Mouse (Mus musculus): ENCODE results near the gene Nabp1. TPM values are rescaled to one million over a fixed set of nuclear protein-coding genes. Genes with fewer than 3 reads are reported as not detected.
"Not testable (repeated sequence)": the region's sequence is repeated elsewhere in the genome, so short reads cannot be mapped to it uniquely, and the experiment has no call there.

Nabp1 gene
- total RNA-seq, 2 experiments from 2014 or later = 17.6 to 20.0 TPM

GRCm38 (mm10) chr1:51493592-51494307 is 15.5 kb upstream of the Nabp1 start:
- DNase-seq (ENCODE audit: low spot score in 2 of 2) = no peak

DNA sequence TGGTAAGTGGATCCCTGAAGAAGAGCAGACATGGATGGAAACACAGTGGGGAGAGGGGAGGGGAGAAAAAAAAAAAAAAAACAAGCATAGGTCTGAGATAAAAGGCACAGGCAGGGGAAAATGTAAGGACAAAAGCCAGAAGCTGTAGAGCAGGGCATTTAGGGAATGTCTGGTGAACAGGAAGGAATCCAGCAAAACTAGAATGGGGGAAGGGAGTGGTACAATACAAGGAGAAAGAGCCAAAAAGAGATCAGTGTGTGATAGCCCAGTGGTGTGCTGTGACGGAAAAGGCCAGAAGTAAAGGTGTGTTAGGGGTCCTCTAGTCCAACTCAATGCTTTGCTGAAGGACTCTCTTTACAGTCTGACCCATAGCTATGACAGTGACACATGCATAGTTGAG is 8.1 kb upstream of the Nabp1 start:
- DNase-seq (ENCODE audit: low spot score in 2 of 2) = no peak

DNA sequence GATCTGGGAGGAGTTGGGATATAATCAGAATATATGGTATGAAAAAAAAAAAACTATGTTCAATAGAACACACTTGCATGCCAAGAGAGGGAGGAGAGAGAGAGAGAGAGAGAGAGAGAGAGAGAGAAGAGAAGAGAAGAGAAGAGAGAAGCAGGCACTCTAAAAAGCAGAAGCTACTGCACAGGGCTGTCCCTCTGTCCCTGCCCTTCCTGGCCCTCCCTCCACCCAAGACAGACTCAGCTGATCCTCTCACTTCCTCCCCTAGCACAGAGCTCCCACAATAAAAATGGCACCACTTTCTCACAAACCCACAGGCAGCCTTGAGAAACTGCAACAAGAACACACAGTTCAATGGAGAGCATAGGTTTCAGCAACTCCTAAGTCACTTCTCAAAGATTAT is 2.2 kb upstream of the Nabp1 start:
- no peak for DNase-seq (ENCODE audit: low spot score in 2 of 2)

DNA sequence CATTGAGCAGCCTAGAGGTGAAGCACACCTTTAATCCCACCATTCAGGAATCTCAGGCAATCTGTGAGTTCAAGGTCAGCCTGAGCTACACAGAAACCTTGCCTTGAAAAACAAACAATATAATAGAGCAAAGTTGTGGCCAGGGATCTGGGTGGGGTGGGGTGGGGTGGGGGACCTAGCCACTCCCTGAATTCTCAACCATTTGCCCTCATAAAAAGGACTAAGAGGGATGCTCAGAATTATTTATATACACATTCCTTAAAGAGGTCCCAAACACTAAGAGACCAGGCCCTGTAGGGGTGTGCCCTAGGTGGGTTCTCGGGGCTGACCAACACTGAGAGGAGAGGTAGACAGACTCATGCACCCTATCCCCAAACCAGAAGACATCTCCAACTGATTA is 1.5 kb upstream of the Nabp1 start:
- no peak for DNase-seq (ENCODE audit: low spot score in 2 of 2)

DNA sequence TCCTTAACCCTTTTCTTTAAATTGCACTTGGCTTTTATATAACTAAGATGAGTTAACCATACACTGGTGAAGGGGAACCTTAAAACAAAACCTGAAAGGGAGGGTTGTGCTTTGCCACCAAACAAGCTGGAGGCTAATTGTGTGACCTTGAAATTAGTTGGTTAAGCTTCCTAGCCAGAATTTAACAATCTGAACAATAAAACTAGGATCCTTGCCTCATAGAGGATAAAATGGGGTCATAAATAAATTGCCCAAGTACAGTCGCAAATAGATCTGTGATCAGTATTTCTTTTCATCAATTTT is 753 bp upstream of the Nabp1 start:
- DNase-seq (ENCODE audit: low spot score in 2 of 2) = no peak

DNA sequence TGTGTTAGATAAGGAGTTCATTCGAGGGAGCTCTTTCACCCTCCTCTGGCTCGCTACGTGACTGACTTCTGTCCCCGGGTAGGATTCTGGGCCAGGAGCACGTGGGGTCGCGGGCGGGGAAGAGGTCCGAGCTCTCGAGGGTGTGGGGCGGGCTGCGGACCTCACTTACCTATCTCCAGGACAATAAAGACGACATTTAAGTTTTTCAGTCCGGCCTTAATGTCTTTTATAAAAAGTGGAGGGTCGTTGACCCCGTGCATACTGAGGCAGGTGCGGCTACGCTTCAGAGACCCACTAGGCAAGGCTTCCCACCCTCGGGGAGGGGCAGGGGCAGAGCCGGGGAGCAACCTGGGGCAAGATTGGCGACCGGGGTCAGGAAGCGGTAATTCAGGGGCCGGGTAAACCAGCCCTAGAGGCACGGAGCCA is 556 bp downstream of the Nabp1 start:
- DNase-seq (ENCODE audit: low spot score in 2 of 2) = peak in 1 of 2 experiments; percentile 31

GRCm38 (mm10) chr1:51476405-51476804 is 1.8 kb downstream of the Nabp1 start:
- no peak for DNase-seq (ENCODE audit: low spot score in 2 of 2)

- DNase-seq (ENCODE audit: low spot score in 2 of 2) = no peak
Observed at GRCm38 (mm10) chr1:51468077-51468476, 10.1 kb downstream of the Nabp1 start.

DNA sequence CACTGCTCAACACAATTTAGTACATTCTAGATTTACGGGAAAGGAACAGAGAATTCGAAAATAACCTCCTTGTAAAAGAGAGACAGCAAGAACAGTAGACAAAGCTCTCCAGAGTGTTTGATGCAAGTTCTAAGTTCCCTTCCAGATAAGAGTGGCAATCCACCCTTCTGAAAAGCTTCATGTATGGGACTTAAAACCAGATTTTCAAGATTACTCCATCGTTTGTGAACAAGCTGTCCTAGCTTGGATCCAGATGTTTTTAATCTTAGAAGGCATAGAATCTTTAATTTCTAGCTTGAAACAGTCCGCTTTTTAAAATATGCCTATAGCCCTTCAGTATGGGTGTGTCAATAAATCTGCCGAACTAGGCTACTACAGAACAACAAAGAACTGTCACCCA is 11.0 kb downstream of the Nabp1 start:
- no peak for DNase-seq (ENCODE audit: low spot score in 2 of 2)

DNA sequence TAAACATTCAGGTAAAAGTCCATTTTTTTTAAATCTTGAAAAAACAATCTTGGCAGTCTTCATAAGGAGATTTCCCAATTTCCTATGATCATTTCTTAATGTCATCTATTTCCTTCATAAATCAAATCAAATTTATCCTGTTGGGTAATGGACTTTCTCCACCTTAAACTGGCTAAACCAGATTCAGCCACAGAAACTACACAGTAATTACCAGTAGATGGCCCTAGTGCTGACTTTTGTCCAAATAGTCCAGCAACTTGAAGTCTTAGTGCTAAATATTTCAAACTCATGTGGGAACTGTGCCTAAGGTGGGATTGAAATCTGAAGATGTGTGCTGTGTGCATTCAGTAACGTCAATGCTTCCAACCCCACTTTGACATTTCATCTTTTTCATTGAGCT is 11.8 kb downstream of the Nabp1 start:
- peak in 1 of 2 experiments; percentile 42 for DNase-seq (ENCODE audit: low spot score in 2 of 2)

GRCm38 (mm10) chr1:51465285-51465684 is 12.9 kb downstream of the Nabp1 start:
- no peak for DNase-seq (ENCODE audit: low spot score in 2 of 2)

DNA sequence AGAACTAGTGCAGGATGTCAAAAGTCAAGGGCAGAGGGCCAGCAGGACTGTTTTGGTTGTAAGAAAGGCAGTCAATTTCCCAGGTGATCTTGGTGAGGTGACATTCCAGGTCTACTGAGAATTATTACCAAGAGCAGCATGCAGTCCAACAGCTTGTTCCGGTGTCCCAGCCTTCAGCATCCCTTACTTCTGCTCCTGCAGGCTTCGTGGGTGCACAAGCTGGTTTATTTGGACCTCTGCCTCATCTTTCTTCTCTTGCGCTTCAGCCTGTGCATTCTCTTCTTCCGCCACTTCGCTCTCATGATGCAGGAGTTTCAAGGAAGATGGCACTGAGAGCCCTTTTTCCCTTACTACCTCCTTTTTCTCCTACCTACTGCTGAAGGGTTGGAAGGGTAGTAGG is 15.2 kb downstream of the Nabp1 start:
- peak in 1 of 2 experiments; percentile 44 for DNase-seq (ENCODE audit: low spot score in 2 of 2)

- DNase-seq (ENCODE audit: low spot score in 2 of 2) = peak in 1 of 2 experiments; percentile 9
Observed at GRCm38 (mm10) chr1:51458731-51459450, 19.3 kb downstream of the Nabp1 start.

- no peak for DNase-seq (ENCODE audit: low spot score in 2 of 2)
Observed at GRCm38 (mm10) chr1:51458089-51458488, 20.1 kb downstream of the Nabp1 start.

DNA sequence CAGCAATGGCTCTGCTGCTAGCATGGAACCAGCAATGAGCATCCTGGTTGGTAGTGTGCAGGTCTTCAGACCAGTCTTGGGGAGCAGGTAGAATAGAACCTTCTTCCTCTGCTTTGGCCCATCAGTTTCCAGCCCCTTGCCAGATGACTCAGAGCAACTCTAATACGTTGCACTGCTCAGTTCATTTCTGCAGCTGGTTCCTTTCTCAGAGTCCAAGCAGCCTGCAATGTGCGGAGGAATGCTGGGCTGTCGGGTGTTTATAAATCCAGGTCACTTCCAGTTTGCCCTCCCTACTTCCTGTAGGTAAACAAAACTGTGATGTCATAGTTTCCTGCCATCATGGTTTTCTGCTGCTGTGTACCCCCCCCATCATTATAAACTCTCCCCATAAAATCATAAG is 21.0 kb downstream of the Nabp1 start:
- no peak for DNase-seq (ENCODE audit: low spot score in 2 of 2)

- no peak for DNase-seq (ENCODE audit: low spot score in 2 of 2)
Observed at GRCm38 (mm10) chr1:51448789-51449188, 29.4 kb downstream of the Nabp1 start.

GRCm38 (mm10) chr1:51445854-51446460 is 32.3 kb downstream of the Nabp1 start:
- DNase-seq (ENCODE audit: low spot score in 2 of 2) = peak; percentile 32 to 63

DNA sequence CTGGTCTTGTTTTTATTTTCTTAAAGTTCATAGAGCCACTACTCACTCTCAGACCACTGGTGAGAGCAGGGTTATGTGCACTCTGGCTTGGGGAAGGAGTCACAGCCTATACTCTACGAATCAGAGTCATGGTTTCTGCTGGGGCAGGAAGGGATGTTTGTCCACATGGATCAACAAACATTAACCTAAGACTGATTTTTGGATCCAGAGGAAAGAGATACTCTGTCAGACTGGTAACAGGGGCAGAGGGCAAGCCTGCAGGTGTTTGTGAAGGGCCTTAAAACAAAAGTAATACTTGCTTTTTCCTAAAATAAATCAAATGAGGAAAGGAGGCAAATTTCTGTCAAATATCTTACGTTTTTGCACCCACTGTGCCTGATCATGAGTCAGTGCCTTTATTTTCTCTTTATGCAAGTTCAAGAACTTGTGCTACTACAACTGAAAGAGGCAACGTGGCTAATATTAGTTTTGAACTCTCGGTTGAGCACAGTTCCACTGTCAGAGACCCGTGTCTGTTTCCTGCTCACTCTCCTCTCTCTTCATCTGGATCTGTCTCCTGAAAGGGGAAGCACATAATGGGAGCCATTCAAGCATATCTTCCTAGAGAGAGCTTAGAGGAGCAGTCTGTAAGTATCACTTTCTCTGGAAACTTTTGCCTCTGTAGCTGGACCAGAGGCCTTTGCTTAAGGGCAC is 32.9 kb downstream of the Nabp1 start:
- DNase-seq (ENCODE audit: low spot score in 2 of 2) = no peak

GRCm38 (mm10) chr1:51429775-51430174 is 48.5 kb downstream of the Nabp1 start:
- DNase-seq (ENCODE audit: low spot score in 2 of 2) = no peak

- no peak for DNase-seq (ENCODE audit: low spot score in 2 of 2)
Observed at GRCm38 (mm10) chr1:51426298-51426697, 51.9 kb downstream of the Nabp1 start.

DNA sequence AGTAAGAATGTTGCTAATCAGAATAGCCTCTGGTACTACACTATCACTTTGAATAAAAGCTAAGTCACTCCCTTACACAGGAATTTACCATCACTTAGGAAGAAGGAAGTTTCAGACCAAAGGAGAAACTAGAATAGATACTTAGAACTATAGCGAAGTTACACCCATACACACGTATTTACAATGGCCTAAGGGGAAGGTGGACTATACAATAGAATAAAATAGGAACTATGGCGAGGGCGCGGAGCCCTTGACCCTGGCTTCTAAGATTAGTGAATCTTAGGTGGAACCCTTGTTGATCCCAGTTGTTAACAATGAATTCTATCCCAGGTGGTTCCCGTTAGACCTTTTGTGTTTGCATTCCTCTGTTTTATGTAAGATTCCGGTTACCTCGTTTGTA is 57.2 kb downstream of the Nabp1 start:
- not testable (repeated sequence) for DNase-seq (ENCODE audit: low spot score in 2 of 2)

GRCm38 (mm10) chr1:51418753-51419152 is 59.5 kb downstream of the Nabp1 start:
- DNase-seq (ENCODE audit: low spot score in 2 of 2) = peak; percentile 9 to 60

Data from layer of hippocampus, adult 18-20 months (tissue).